Mouse (Mus musculus): ENCODE data around the gene 4930507D05Rik. TPM values are rescaled to one million over a fixed set of nuclear protein-coding genes. Genes with fewer than 3 reads are reported as not detected.
"Not testable (repeated sequence)": the region's sequence is repeated elsewhere in the genome, so short reads cannot be mapped to it uniquely, and the experiment has no call there.

4930507D05Rik gene
- polyA plus RNA-seq, 1 experiment from 2014 or later = 1.6 TPM

DNA sequence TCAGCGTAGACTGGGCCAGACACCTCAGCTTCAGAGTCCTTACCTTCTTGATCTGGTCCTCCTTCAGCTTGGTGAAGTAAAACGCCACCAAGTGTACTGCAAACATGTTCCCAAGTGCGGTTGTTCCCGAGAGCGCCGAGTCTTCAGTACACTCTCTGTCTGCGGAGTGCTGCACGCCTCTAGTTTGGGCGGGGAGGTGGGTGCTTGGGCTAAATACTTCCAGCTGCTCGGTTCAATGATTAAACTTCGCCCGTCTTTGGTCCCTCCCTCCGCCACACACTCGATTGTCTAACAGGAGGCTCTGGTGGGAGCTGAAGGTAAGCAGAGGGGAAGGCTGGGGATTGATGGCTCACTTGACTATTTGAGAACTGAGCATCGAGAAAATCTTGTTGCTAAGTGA lies 27.0 kb upstream of the 4930507D05Rik start, which contains the start of gene Hkdc1:
Gene Hkdc1, minus strand, starts transcription at position 237 of the 400 bp plus-strand sequence.
- no peak within 1 kb of the TSS for H3K27ac ChIP-seq (replicated peaks)
- H3K4me1 ChIP-seq (replicated peaks) = no peaks in the 10 kb centered on the region
- H3K4me3 ChIP-seq = no peak within 1 kb of the TSS
- no peak for ATAC-seq (ENCODE audit: low read depth)
- WGBS = 38% methylated on average over 15 of the region's 15 CpGs
- no peaks in the 10 kb centered on the region for H3K9me3 ChIP-seq
- H3K36me3 ChIP-seq = no peaks in the 10 kb centered on the region
- H3K9ac ChIP-seq = no peak within 1 kb of the TSS
- no peaks in the 10 kb centered on the region for H3K27me3 ChIP-seq
- H3K4me2 ChIP-seq = no peak within 1 kb of the TSS

DNA sequence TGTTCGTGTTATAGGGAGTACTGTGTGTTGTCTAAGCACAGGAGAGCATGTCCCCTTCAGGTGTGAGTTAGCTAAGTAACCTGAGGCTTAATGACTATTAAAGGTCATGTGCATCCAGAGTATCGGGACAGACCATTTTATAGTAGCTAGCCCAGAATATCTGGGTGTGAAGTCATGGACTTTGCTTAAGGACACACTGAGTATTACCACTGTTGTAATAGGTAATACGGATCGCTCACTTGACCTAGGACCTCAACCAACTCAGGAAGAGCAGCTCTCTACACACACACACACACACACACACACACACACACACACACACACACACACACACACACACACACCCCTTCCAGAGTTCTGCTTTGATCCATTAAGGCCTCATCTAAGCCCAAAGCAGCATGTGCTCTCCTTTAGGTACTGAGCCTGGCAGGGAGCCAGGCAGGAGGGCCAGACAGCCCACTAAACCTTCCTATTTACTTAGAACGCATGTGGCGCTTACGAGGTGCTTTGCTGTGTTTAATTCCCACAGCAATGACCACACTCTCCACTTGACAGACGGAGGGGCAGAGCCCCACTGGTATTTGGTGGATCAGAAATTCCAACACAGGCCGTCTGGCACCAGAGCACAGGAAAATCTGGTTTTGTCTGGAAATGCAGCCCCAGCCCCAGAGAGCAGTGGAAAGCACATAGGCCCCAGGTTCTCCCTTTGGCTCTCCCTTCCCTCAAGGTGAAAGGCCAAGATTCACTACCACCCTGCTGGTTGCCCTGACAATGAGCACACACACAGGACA lies 24.0 kb upstream of the 4930507D05Rik start:
- peak; percentile 23; the same call in 1 of the 2 replicates for ATAC-seq (ENCODE audit: low read depth)
- H3K27ac ChIP-seq (replicated peaks) = no peak overlapping the region
- no peak overlapping the region for H3K4me2 ChIP-seq
- peaks cover 27% of the 10 kb centered on the region for H3K36me3 ChIP-seq
- H3K4me3 ChIP-seq = no peak overlapping the region
- H3K9ac ChIP-seq = no peak overlapping the region
- no peaks in the 10 kb centered on the region for H3K9me3 ChIP-seq
- H3K4me1 ChIP-seq (replicated peaks) = no peaks in the 10 kb centered on the region
- H3K27me3 ChIP-seq = no peaks in the 10 kb centered on the region
- WGBS = 55% methylated on average over 9 of the region's 9 CpGs

DNA sequence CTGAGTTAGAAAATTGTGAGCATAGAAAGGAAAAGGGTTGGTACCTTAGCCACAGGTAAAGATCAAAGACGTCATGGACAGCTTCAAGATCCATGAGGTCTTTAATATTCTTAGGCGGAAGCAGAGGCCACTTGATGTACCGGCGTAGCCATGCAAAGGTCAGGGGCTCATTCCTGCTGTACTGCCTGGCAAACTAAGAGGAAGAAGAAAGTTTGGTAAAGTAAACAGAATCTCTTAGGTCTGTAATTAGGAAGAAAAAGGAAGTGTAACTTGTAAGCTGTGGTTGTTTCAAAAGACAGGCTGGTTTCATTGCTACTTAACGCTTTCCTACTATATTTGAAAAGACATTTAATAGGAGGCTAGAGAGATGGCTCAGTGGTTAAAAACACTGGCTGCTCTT lies 18.9 kb upstream of the 4930507D05Rik start:
- Histone ChIP-seq H3K4me1 (replicated peaks) (no peaks in the 10 kb centered on the region), H3K9ac (no peak overlapping the region), H3K27me3 (no peaks in the 10 kb centered on the region), H3K4me3 (no peak overlapping the region), H3K4me2 (no peak overlapping the region), H3K9me3 (no peaks in the 10 kb centered on the region), H3K36me3 (peaks cover 76% of the 10 kb centered on the region), H3K27ac (replicated peaks) (no peak overlapping the region)
- 93% methylated on average over 5 of the region's 5 CpGs for WGBS
- no peak for ATAC-seq (ENCODE audit: low read depth)

DNA sequence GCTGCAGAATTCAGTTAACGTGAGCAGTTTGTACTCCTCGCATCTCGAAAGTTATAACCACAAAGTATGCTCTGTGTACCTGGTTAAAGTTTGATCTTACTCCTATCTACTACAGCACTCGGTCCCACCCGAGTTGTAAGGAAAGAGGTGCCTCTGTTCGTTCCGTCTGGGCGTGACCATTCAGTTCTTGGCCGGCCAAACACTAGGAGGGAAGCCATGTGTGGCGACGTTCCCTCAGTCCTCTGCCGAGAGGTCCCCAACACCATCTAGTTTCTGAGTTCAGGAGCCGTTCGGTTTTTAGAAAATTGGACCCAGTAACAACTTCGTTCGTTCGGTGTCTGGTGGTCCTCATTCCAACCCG lies 971 bp downstream of the 4930507D05Rik start:
- peak overlapping the region; percentile 83 for H3K4me2 ChIP-seq
- H3K27ac ChIP-seq (replicated peaks) = peak overlapping the region; percentile 91
- H3K4me3 ChIP-seq = peak overlapping the region; percentile 99
- ATAC-seq (ENCODE audit: low read depth) = peak; percentile 19
- no peaks in the 10 kb centered on the region for H3K27me3 ChIP-seq
- no peaks in the 10 kb centered on the region for H3K9me3 ChIP-seq
- peak overlapping the region; percentile 94 for H3K9ac ChIP-seq
- H3K4me1 ChIP-seq (replicated peaks) = peaks cover 21% of the 10 kb centered on the region
- peaks cover 28% of the 10 kb centered on the region for H3K36me3 ChIP-seq
- WGBS = 33% methylated on average over 18 of the region's 18 CpGs

DNA sequence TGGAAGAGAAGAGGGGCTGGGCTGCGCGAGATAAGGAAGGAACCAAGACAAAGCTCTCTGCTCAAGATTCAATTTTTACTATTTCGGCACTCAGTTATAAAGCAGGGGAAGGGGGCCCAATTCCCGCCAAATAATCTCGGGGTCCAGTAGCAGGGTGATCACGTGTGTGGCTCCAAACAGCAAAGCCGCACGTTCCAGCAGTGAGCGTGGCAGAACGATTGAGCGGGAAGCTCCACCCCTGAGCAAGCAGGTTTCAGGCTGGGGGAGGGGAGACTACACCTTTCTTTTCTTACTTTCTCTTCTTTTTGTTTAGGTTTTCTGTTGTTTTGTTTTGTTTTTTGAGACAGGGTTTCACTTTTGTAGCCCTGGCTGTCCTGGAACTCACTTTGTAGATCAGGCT lies 2.7 kb downstream of the 4930507D05Rik start:
- H3K36me3 ChIP-seq = peaks cover 27% of the 10 kb centered on the region
- peaks cover 21% of the 10 kb centered on the region for H3K4me1 ChIP-seq (replicated peaks)
- not testable (repeated sequence) for H3K9ac ChIP-seq; H3K27ac ChIP-seq (replicated peaks); ATAC-seq (ENCODE audit: low read depth); H3K4me3 ChIP-seq; H3K4me2 ChIP-seq; H3K9me3 ChIP-seq; H3K27me3 ChIP-seq
- WGBS = 73% methylated on average over 11 of the region's 11 CpGs

DNA sequence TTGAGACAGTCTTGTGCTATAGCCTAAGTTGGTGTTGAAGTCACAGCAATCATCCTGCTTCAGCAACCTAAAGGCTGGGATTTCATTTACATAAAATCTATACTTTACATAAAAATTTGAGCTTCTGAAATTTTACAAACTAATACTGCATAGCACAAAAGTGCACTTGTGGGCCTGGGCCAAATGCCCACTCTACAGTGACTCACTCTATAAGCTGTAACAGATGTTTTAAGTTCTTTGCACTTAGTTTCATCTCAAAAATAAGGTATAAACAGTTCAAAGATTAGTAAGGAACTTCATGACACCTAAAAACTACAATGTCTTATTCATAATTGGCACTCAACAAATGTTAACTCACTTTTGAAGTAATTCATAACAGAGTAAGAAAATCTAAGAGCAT lies 12.0 kb downstream of the 4930507D05Rik start:
- Histone ChIP-seq H3K27ac (replicated peaks) (no peak overlapping the region), H3K4me2 (no peak overlapping the region), H3K27me3 (no peaks in the 10 kb centered on the region), H3K9ac (no peak overlapping the region), H3K36me3 (peaks cover 62% of the 10 kb centered on the region), H3K4me3 (no peak overlapping the region), H3K9me3 (no peaks in the 10 kb centered on the region), H3K4me1 (replicated peaks) (no peaks in the 10 kb centered on the region)
- ATAC-seq (ENCODE audit: low read depth) = no peak

DNA sequence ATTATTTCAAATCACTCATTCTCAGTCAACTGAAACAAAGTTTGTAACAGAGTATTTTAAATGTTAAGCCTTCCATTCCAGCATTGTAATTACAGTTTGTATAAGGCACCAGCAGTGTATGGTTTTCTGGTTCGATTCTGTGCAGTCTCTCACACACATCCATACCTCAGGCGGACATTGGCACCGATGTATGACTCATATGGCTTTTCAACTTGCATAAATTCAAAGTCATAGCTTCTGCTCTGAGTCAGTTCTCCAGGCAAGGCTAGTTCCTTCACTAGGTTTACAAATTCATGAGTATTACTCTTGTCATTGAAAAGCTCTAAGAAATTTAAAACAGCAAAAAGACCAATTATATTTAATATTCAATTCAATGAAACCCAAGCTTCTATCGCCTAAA lies 20.4 kb downstream of the 4930507D05Rik start:
- Histone ChIP-seq H3K27ac (replicated peaks) (no peak overlapping the region), H3K4me2 (no peak overlapping the region), H3K4me3 (no peak overlapping the region), H3K4me1 (replicated peaks) (no peaks in the 10 kb centered on the region), H3K9me3 (no peaks in the 10 kb centered on the region), H3K36me3 (no peaks in the 10 kb centered on the region), H3K9ac (no peak overlapping the region), H3K27me3 (no peaks in the 10 kb centered on the region)
- 93% methylated on average over 4 of the region's 4 CpGs for WGBS
- no peak for ATAC-seq (ENCODE audit: low read depth)

DNA sequence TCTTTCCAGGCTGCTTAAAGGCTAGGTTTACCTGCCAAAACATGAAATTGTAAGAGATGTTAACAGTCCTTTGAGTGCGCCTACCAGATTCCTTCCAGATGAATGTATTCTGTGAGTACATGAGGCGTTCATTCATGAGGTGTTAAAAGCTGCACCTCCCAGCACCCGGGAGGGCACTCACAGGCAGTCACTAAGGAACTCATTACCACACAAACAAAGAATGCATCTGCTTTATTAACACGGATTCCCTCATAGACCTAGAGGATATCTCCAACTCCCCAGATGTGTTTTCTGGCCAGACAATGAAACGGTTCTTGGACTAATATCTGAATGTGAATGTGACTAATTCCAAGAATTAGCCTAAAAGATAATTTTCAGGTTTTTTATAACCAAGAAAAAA lies 21.8 kb downstream of the 4930507D05Rik start:
- Histone ChIP-seq H3K4me1 (replicated peaks) (no peaks in the 10 kb centered on the region), H3K27ac (replicated peaks) (0 out of 2 replicates have a peak overlapping the region, but pooled peaks have one; percentile 29), H3K9ac (no peak overlapping the region), H3K36me3 (0 out of 2 replicates have a peak, but pooled peaks cover 3% of the 10 kb centered on the region), H3K4me3 (no peak overlapping the region), H3K9me3 (no peaks in the 10 kb centered on the region), H3K4me2 (no peak overlapping the region), H3K27me3 (no peaks in the 10 kb centered on the region)
- 42% methylated on average over 5 of the region's 5 CpGs for WGBS
- peak; percentile 50; the same call in 1 of the 2 replicates for ATAC-seq (ENCODE audit: low read depth)

DNA sequence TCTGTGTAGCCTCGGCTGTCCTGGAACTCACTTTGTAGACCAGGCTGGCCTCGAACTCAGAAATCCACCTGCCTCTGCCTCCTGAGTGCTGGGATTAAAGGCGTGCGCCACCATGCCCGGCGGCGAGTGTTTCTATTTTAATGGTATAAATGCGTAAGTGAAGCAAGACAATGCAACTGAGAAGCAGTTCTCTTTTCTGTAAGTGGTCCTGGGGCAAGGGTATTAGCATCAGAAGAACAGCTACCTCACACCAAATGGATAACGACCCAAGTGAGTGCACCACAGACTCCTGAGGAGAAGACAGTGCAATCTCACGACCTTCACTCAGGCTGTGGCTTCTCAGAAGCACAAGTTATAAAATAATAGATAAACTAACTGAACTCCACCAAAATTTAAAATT lies 25.7 kb downstream of the 4930507D05Rik start:
- 93% methylated on average over 10 of the region's 10 CpGs for WGBS
- no peak for ATAC-seq (ENCODE audit: low read depth)
- no peak overlapping the region for H3K9ac ChIP-seq
- H3K36me3 ChIP-seq = peaks cover 7% of the 10 kb centered on the region; the same call in 1 of the 2 replicates
- H3K27me3 ChIP-seq = no peaks in the 10 kb centered on the region
- no peak overlapping the region for H3K4me2 ChIP-seq
- H3K4me3 ChIP-seq = no peak overlapping the region
- no peaks in the 10 kb centered on the region for H3K4me1 ChIP-seq (replicated peaks)
- no peak overlapping the region for H3K27ac ChIP-seq (replicated peaks)
- no peaks in the 10 kb centered on the region for H3K9me3 ChIP-seq

DNA sequence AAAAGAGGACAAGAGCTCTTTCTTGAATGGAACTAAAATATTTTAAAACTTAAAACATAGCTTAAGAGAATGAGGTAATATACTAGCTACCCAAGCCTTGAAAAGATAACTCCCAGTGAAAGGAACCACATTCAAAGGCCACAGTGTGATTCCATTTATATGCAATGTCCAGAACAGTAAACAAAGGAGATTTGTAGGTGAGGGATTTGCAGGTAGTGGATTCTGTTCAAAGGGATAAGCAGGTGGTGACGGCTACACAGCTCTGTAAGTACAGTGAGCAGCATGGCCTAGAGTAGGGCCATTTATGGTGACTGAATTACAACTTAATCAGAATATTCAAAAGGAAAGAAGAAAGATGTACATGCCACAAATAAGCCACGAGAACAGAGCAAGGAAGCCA lies 27.7 kb downstream of the 4930507D05Rik start:
- ATAC-seq (ENCODE audit: low read depth) = no peak
- Histone ChIP-seq H3K9me3 (no peaks in the 10 kb centered on the region), H3K27me3 (no peaks in the 10 kb centered on the region), H3K36me3 (peaks cover 7% of the 10 kb centered on the region; the same call in 1 of the 2 replicates), H3K4me1 (replicated peaks) (no peaks in the 10 kb centered on the region), H3K4me3 (no peak overlapping the region), H3K4me2 (no peak overlapping the region), H3K27ac (replicated peaks) (no peak overlapping the region), H3K9ac (no peak overlapping the region)
- WGBS = 60% methylated on average over 2 of the region's 2 CpGs

DNA sequence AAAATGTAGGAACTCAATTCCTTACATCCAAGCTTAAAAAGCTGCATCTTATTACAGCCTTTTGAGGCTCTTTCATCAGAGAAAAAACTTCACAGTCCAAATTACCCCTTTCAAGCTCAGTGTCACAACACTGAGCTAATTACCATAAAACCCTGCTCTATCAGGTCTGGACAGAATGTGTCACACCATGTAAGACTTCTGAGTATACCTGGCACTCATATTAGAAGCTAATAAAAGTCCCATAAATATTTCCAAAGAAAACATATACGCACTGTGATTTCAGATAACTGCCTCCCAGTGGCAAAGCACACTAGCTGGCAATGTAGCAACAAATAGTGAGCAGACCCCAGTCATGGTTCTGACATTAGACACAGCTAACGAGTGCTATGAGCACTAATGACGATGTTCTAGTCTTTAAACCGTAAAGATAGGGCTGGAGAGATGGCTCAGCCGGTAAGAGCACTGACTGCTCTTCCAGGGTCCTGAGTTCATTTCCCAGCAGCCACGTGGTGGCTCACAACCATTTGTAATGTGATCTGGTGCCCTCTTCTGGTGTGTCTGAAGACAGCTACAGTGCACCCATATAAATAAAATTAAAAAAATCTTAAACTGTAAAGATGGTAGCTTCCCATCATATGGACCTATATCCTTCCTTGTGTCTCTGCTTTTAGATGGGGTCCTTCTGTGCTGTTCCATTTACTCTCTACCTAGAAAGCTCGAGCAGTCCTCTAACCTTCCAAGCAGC lies 32.0 kb downstream of the 4930507D05Rik start:
- Histone ChIP-seq H3K9me3 (no peaks in the 10 kb centered on the region), H3K9ac (no peak overlapping the region), H3K27me3 (no peaks in the 10 kb centered on the region), H3K4me3 (no peak overlapping the region), H3K36me3 (peaks cover 4% of the 10 kb centered on the region; the same call in 1 of the 2 replicates), H3K27ac (replicated peaks) (no peak overlapping the region), H3K4me1 (replicated peaks) (peaks cover 25% of the 10 kb centered on the region), H3K4me2 (no peak overlapping the region)
- WGBS = 62% methylated on average over 7 of the region's 7 CpGs
- no peak for ATAC-seq (ENCODE audit: low read depth)

DNA sequence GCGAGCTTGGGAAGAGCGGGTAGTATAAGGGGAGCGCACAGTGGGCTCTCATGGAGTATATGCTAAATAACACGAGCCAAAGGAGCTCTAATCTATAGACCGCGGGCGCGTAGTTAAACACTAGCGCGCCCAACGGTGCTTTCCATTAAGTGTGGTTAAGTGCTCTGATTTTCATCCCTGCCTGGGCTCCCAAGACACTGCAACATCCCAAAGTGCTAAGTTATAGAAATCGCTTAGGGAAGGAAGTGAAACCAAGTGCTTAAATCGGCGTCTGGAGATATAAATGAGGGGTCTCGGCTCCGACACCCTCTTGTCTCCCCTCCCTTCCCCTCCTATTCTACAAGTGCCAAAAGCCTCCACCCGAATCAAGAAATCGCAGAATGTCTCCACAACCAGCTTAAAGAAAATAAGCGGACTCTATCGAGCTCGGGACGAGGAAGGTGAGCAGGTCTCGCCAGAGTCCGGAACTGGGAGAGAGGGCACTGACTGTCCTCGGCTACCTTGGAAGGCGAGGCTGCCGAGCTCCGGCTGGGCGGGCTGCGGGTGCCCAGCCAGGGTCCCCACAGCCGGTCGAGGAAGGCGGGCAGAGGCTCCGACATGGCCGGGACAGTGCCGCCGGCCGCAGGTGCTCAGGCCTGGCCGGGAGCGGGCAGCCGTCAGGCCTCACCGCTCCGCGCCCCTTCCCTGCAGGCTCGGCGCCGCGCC lies 36.7 kb downstream of the 4930507D05Rik start:
- H3K9ac ChIP-seq = peak overlapping the region; percentile 89
- H3K27ac ChIP-seq (replicated peaks) = peak overlapping the region; percentile 87
- peak overlapping the region; percentile 78 for H3K4me2 ChIP-seq
- WGBS = under 1% methylated on average over 43 of the region's 48 CpGs
- no peaks in the 10 kb centered on the region for H3K27me3 ChIP-seq
- peak; percentile 86 for ATAC-seq (ENCODE audit: low read depth)
- H3K4me3 ChIP-seq = peak overlapping the region; percentile 93
- no peaks in the 10 kb centered on the region for H3K9me3 ChIP-seq
- no peaks in the 10 kb centered on the region for H3K36me3 ChIP-seq
- peaks cover 29% of the 10 kb centered on the region for H3K4me1 ChIP-seq (replicated peaks)
